Mouse (Mus musculus): Measurements from ENCODE around the gene Phtf1. TPM values are rescaled to one million over a fixed set of nuclear protein-coding genes. Genes with fewer than 3 reads are reported as not detected.

Gene Phtf1
- total RNA-seq (2023): 10 to 100 TPM; 34.5 to 35.6 TPM

GRCm38 (mm10) chr3:103967861-103968691, at the start of gene Phtf1:
TSS of gene Phtf1 (plus strand) at chr3:103968110.

Other genes starting within 250 kb of the Phtf1 start
- gene Olfml3, start 230.1 kb upstream of the Phtf1 start, total RNA-seq (2023): 10 to 100 TPM; 14.8 to 15.2 TPM
- gene Gm10964, start 228.7 kb upstream of the Phtf1 start, total RNA-seq (2023): not detected
- gene Hipk1, start 176.5 kb upstream of the Phtf1 start, total RNA-seq (2023): 100 to 1,000 TPM; 208 to 219 TPM
- 10 to 100 TPM; 20.1 to 28.8 TPM for gene Dclre1b, start 158.7 kb upstream of the Phtf1 start, total RNA-seq (2023)
- gene Ap4b1, start 158.6 kb upstream of the Phtf1 start, total RNA-seq (2023): 10 to 100 TPM; 16.0 to 21.6 TPM
- under 1 TPM in 1 of 2 experiments, not detected in 1; 0.68 TPM for gene Gm43064, start 158.5 kb upstream of the Phtf1 start, total RNA-seq (2023)
- 1 to 10 TPM; 1.2 to 2.1 TPM for gene Bcl2l15, start 135.5 kb upstream of the Phtf1 start, total RNA-seq (2023)
- 100 to 1,000 TPM; 258 to 301 TPM for gene Ptpn22, start 108.3 kb upstream of the Phtf1 start, total RNA-seq (2023)
- 10 to 100 TPM; 40.3 to 43.4 TPM for gene Rsbn1, start 54.0 kb upstream of the Phtf1 start, total RNA-seq (2023)